Mouse (Mus musculus): ENCODE results near the gene Pla2g5. TPM values are rescaled to one million over a fixed set of nuclear protein-coding genes. Genes with fewer than 3 reads are reported as not detected.
"Not testable (repeated sequence)": the region's sequence is repeated elsewhere in the genome, so short reads cannot be mapped to it uniquely, and the experiment has no call there.

Gene Pla2g5
- polyA plus RNA-seq, 1 experiment from 2014 or later: 0.36 TPM

DNA sequence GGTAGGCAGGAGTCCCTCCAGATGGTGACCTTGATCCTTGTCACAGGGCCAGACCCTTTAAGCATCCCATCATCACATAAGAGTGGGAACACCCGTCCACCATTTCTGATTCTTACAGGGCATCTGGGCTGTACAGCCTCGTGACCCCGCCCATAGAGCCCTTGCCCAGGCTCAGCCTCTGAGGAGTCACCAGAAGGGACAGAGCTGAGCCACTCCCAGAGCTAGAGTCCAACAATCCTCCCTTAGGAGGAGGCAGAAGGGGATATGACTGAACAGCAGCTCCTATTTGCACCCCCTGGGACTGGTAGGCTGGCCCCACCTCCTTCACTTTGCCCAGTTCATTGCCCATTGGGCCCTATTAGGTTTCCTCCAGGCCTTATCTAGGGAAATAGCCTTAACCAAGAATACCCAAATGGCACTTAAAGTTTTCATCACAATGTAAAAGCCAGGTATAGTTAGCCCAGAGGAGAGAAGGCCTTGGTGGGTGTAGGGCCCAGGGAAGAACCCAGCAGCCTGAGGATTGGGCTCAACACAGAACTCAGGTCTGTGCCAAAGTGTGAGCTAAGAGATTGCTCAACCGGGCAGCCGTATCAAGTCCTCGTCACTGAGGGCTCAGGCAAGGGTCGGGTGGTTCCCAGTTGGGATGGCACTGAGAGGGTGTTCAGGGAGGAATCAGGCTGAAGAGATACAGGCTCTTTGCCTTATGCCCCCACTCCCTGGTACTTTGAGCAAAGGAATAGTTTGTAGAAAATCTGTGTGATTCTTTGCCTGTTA lies 17.7 kb upstream of the Pla2g5 start:
- Histone ChIP-seq H3K9me3 (ENCODE audit: low read length) (no peaks in the 10 kb centered on the region), H3K27ac (ENCODE audit: low read length) (no peak overlapping the region), H3K9ac (replicated peaks; ENCODE audit: low read length) (no peak overlapping the region), H3K36me3 (ENCODE audit: insufficient read depth, low read length) (no peaks in the 10 kb centered on the region), H3K27me3 (ENCODE audit: insufficient read depth, low read length) (no peaks in the 10 kb centered on the region), H3K4me3 (ENCODE audit: low read length) (no peak overlapping the region), H3K4me2 (replicated peaks; ENCODE audit: low read depth, low read length) (no peak overlapping the region), H3K4me1 (ENCODE audit: insufficient read depth, low read length) (peaks cover 23% of the 10 kb centered on the region)
- WGBS: 87% methylated on average over 7 of the region's 7 CpGs
- no peak for ATAC-seq (ENCODE audit: low FRiP score, low TSS enrichment)

DNA sequence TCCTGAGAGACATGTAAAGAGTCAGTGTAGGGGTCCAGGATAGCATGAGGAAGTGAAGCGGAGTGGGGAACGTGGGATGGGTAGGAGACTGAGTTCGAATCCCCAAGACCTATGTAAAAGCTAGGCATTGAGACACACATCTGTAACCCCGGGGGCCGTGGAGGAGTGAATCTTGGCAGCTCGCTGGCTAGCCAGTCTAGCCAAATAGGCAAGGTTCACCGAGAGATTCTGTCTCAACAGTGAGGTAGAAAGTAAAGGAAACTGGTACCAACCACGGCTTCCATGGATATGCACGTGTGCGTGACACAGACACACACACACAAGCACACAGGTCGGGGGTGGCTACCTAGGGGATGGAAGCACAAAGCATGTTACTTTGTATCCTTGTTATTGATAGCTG lies 16.5 kb upstream of the Pla2g5 start:
- 82% methylated on average over 11 of the region's 11 CpGs for WGBS
- Histone ChIP-seq H3K4me2 (replicated peaks; ENCODE audit: low read depth, low read length) (no peak overlapping the region), H3K9me3 (ENCODE audit: low read length) (no peaks in the 10 kb centered on the region), H3K9ac (replicated peaks; ENCODE audit: low read length) (no peak overlapping the region), H3K4me3 (ENCODE audit: low read length) (no peak overlapping the region), H3K27ac (ENCODE audit: low read length) (no peak overlapping the region), H3K4me1 (ENCODE audit: insufficient read depth, low read length) (peaks cover 23% of the 10 kb centered on the region), H3K36me3 (ENCODE audit: insufficient read depth, low read length) (no peaks in the 10 kb centered on the region), H3K27me3 (ENCODE audit: insufficient read depth, low read length) (no peaks in the 10 kb centered on the region)
- ATAC-seq (ENCODE audit: low FRiP score, low TSS enrichment): no peak

GRCm38 (mm10) chr4:138878783-138879182 lies 15.5 kb upstream of the Pla2g5 start:
- no peaks in the 10 kb centered on the region for H3K9me3 ChIP-seq (ENCODE audit: low read length)
- H3K9ac ChIP-seq (replicated peaks; ENCODE audit: low read length): no peak overlapping the region
- H3K4me3 ChIP-seq (ENCODE audit: low read length): no peak overlapping the region
- H3K4me1 ChIP-seq (ENCODE audit: insufficient read depth, low read length): peaks cover 21% of the 10 kb centered on the region
- 35% methylated on average over 8 of the region's 8 CpGs for WGBS
- no peak for ATAC-seq (ENCODE audit: low FRiP score, low TSS enrichment)
- H3K27me3 ChIP-seq (ENCODE audit: insufficient read depth, low read length): no peaks in the 10 kb centered on the region
- no peaks in the 10 kb centered on the region for H3K36me3 ChIP-seq (ENCODE audit: insufficient read depth, low read length)
- no peak overlapping the region for H3K4me2 ChIP-seq (replicated peaks; ENCODE audit: low read depth, low read length)
- H3K27ac ChIP-seq (ENCODE audit: low read length): no peak overlapping the region

DNA sequence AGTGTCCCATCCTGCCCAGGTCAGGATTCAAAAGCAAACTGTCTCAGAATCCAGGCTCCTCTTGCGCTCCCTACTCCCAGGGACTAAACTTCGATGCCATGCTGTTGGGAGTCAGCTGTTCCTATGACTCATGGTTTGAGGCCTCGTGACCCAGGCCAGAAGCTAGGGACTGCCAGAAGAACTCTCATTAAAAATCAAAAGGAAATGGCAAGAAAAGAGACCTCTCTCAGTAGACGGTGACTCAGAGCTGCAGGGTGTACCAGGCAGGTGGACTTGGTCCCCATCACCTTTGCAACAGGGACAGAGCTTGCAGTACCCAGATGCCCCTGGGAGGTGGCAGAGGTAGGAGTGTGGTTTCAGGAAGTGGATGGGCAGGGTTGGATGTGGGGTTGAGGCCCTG lies 14.4 kb upstream of the Pla2g5 start, which contains the start of gene Pla2g2e:
Pla2g2e (plus strand) TSS at position 212 of the 400 bp plus-strand sequence.
- Histone ChIP-seq H3K4me3 (ENCODE audit: low read length) (no peak within 1 kb of the TSS), H3K36me3 (ENCODE audit: insufficient read depth, low read length) (no peaks in the 10 kb centered on the region), H3K4me2 (replicated peaks; ENCODE audit: low read depth, low read length) (no peak within 1 kb of the TSS), H3K27ac (ENCODE audit: low read length) (no peak within 1 kb of the TSS), H3K9me3 (ENCODE audit: low read length) (no peaks in the 10 kb centered on the region), H3K27me3 (ENCODE audit: insufficient read depth, low read length) (no peaks in the 10 kb centered on the region), H3K4me1 (ENCODE audit: insufficient read depth, low read length) (peaks cover 21% of the 10 kb centered on the region), H3K9ac (replicated peaks; ENCODE audit: low read length) (no peak within 1 kb of the TSS)
- WGBS: 59% methylated on average over 4 of the region's 4 CpGs
- ATAC-seq (ENCODE audit: low FRiP score, low TSS enrichment): peak; percentile 19; the same call in 1 of the 2 replicates

DNA sequence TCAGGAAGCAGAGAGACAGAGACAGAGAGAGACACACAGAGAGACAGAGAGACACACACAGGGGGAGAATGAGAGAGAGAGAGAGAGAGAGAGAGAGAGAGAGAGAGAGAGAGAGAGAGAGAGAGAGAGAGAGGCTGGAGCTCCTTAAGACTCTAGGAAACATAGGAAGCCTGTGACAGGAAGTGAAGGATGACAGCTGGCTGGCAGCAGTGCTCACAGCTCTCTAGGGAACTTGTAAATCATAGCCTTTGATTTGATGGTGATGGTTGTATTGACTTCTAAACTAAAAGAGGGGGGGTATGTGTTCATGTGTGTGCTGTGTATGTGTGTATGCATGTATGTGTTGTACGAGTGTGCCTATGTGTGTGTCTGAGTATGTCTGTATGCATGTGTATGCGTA lies 12.7 kb upstream of the Pla2g5 start:
- Histone ChIP-seq H3K9me3 (ENCODE audit: low read length) (0 out of 2 replicates have a peak, but pooled peaks cover 2% of the 10 kb centered on the region), H3K4me3 (ENCODE audit: low read length) (no peak overlapping the region), H3K27me3 (ENCODE audit: insufficient read depth, low read length) (no peaks in the 10 kb centered on the region), H3K4me1 (ENCODE audit: insufficient read depth, low read length) (peaks cover 13% of the 10 kb centered on the region), H3K4me2 (replicated peaks; ENCODE audit: low read depth, low read length) (no peak overlapping the region), H3K36me3 (ENCODE audit: insufficient read depth, low read length) (no peaks in the 10 kb centered on the region), H3K27ac (ENCODE audit: low read length) (no peak overlapping the region), H3K9ac (replicated peaks; ENCODE audit: low read length) (no peak overlapping the region)
- 94% methylated on average over 2 of the region's 2 CpGs for WGBS
- ATAC-seq (ENCODE audit: low FRiP score, low TSS enrichment): no peak

- WGBS: 94% methylated on average over 2 of the region's 2 CpGs
Observed at GRCm38 (mm10) chr4:138875275-138875674, 12.0 kb upstream of the Pla2g5 start.

GRCm38 (mm10) chr4:138873864-138874263 lies 10.6 kb upstream of the Pla2g5 start, which contains the start of gene Gm13030:
Gene Gm13030, minus strand, starts transcription at chr4:138873964.
- H3K4me2 ChIP-seq (replicated peaks; ENCODE audit: low read depth, low read length): no peak within 1 kb of the TSS
- H3K9ac ChIP-seq (replicated peaks; ENCODE audit: low read length): no peak within 1 kb of the TSS
- H3K27me3 ChIP-seq (ENCODE audit: insufficient read depth, low read length): no peaks in the 10 kb centered on the region
- no peaks in the 10 kb centered on the region for H3K36me3 ChIP-seq (ENCODE audit: insufficient read depth, low read length)
- no peak for ATAC-seq (ENCODE audit: low FRiP score, low TSS enrichment)
- no peak within 1 kb of the TSS for H3K27ac ChIP-seq (ENCODE audit: low read length)
- WGBS: 84% methylated on average over 6 of the region's 6 CpGs
- H3K9me3 ChIP-seq (ENCODE audit: low read length): 0 out of 2 replicates have a peak, but pooled peaks cover 2% of the 10 kb centered on the region
- H3K4me1 ChIP-seq (ENCODE audit: insufficient read depth, low read length): peaks cover 6% of the 10 kb centered on the region
- no peak within 1 kb of the TSS for H3K4me3 ChIP-seq (ENCODE audit: low read length)

More at GRCm38 (mm10) chr4:138875275-138875674, 12.0 kb upstream of the Pla2g5 start:
- not testable (repeated sequence) for H3K27ac ChIP-seq (ENCODE audit: low read length); ATAC-seq (ENCODE audit: low FRiP score, low TSS enrichment); H3K9me3 ChIP-seq (ENCODE audit: low read length); H3K36me3 ChIP-seq (ENCODE audit: insufficient read depth, low read length); H3K9ac ChIP-seq (replicated peaks; ENCODE audit: low read length); H3K4me2 ChIP-seq (replicated peaks; ENCODE audit: low read depth, low read length); H3K27me3 ChIP-seq (ENCODE audit: insufficient read depth, low read length); H3K4me3 ChIP-seq (ENCODE audit: low read length)
- H3K4me1 ChIP-seq (ENCODE audit: insufficient read depth, low read length): peaks cover 13% of the 10 kb centered on the region

DNA sequence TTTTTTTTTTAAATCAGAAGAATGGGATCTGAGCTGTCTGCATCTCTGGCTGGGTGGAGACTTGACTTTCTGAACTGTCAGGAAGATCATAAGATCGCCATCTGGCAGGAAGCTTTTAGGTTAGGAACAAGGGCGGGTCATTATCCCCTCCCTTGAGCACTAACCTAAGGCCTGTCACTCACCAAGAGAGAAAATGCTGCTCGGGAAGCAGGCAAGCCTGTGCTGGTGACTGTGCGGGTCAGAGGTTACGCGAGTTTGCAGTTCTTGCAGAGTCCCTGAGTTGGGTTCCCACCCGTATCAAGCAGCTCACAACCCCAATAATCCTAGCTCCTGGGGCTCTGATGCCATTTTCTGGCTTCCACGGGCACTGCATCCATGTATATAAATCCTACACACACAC lies 5.4 kb upstream of the Pla2g5 start:
- Histone ChIP-seq H3K9ac (replicated peaks; ENCODE audit: low read length) (no peak overlapping the region), H3K27me3 (ENCODE audit: insufficient read depth, low read length) (no peaks in the 10 kb centered on the region), H3K4me1 (ENCODE audit: insufficient read depth, low read length) (no peaks in the 10 kb centered on the region), H3K4me2 (replicated peaks; ENCODE audit: low read depth, low read length) (no peak overlapping the region), H3K9me3 (ENCODE audit: low read length) (0 out of 2 replicates have a peak, but pooled peaks cover 2% of the 10 kb centered on the region), H3K36me3 (ENCODE audit: insufficient read depth, low read length) (no peaks in the 10 kb centered on the region), H3K27ac (ENCODE audit: low read length) (no peak overlapping the region), H3K4me3 (ENCODE audit: low read length) (no peak overlapping the region)
- ATAC-seq (ENCODE audit: low FRiP score, low TSS enrichment): no peak
- WGBS: 49% methylated on average over 8 of the region's 8 CpGs

DNA sequence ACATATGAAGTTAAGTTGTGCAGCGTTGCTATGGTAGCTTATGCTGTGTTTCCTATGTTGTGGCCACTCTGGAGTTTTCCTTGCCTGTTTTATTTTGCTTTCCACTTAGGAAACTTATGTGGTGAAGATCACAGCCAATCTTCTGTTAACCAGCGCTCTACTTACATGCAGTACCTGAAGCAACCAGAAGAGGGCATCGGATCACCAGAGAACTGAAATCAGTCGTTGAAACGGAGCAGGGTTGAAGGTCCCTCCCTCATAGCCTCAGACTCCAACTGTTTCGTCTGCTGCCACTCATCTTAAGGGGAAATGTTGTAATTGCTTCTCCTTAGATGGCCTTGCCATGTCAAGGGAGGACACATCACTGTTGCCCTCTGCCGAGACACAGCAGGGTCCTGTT lies 3.1 kb upstream of the Pla2g5 start:
- 12% methylated on average over 7 of the region's 7 CpGs for WGBS

GRCm38 (mm10) chr4:138865991-138866390 lies 2.7 kb upstream of the Pla2g5 start:
- Histone ChIP-seq H3K36me3 (ENCODE audit: insufficient read depth, low read length) (no peaks in the 10 kb centered on the region), H3K9ac (replicated peaks; ENCODE audit: low read length) (no peak overlapping the region), H3K9me3 (ENCODE audit: low read length) (0 out of 2 replicates have a peak, but pooled peaks cover under 1% of the 10 kb centered on the region), H3K4me2 (replicated peaks; ENCODE audit: low read depth, low read length) (no peak overlapping the region), H3K4me3 (ENCODE audit: low read length) (no peak overlapping the region), H3K27ac (ENCODE audit: low read length) (no peak overlapping the region), H3K27me3 (ENCODE audit: insufficient read depth, low read length) (no peaks in the 10 kb centered on the region), H3K4me1 (ENCODE audit: insufficient read depth, low read length) (no peaks in the 10 kb centered on the region)
- no peak for ATAC-seq (ENCODE audit: low FRiP score, low TSS enrichment)
- WGBS: 68% methylated on average over 6 of the region's 6 CpGs

More for the DNA sequence above, 3.1 kb upstream of the Pla2g5 start:
- Histone ChIP-seq H3K27me3 (ENCODE audit: insufficient read depth, low read length) (no peaks in the 10 kb centered on the region), H3K9me3 (ENCODE audit: low read length) (0 out of 2 replicates have a peak, but pooled peaks cover 2% of the 10 kb centered on the region), H3K4me1 (ENCODE audit: insufficient read depth, low read length) (no peaks in the 10 kb centered on the region), H3K4me2 (replicated peaks; ENCODE audit: low read depth, low read length) (no peak overlapping the region), H3K9ac (replicated peaks; ENCODE audit: low read length) (no peak overlapping the region), H3K4me3 (ENCODE audit: low read length) (no peak overlapping the region), H3K27ac (ENCODE audit: low read length) (no peak overlapping the region), H3K36me3 (ENCODE audit: insufficient read depth, low read length) (no peaks in the 10 kb centered on the region)
- no peak for ATAC-seq (ENCODE audit: low FRiP score, low TSS enrichment)

All from kidney, embryonic 16.5 days (tissue).